Mouse (Mus musculus): ENCODE measurements around the gene Bnipl.

Gene Bnipl

DNA sequence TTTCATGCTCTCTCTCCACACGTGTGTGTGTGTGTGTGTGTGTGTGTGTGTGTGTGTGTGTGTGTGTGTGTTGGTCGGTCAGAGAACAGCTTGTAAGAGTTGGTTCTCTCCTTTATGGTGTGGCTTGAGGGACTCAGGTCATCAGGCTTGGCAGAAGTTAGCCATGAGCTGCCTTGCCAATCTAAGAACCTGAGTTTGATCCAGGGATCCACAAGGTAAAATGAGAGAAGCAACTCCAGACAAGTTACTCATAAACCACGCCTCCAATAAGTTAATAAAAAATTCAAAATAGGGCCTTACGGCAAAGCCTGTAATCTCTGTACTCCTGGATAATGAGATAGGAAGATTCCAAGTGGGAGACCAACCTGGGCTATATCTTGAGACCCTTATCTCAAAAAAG is 42.7 kb downstream of the Bnipl start:
- no peak for DNase-seq

DNA sequence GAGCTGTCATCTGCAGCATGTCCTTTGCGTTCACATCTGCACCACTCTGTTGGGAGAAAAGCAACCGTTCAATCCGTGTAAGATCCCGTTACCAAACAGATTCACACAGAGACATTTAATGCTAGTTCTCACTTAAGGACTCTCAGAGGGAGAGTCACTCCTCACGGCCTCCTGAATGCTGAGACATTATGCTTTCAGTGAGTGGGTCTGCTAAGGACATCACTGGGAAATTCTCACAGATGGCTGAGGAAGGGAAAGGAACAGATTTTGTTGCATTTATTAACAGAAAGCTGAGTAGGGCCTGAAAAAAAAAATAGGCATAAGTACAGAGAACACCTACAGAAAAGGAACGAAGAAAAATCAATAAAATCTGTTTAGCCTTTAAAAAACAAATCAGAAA is 47.1 kb downstream of the Bnipl start:
- no peak for DNase-seq

DNA sequence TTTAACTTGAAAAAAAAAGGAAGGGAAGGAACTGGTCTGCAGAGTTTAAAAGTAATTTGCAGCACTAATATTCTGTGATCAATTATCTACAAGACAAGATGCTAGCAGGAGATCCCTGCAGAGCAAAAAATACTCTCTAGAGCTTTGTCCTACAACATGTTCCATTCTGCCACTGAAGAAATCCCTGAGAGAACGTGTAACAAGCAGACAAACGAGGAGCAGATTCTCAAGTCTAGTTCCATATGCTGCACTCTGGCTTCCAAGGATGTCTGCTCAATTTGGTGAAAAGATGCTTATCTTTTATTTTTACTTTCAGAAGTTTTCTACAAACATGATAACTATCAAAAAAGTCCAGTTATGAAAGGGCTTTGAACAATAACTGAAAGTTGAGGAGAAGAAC is 50.4 kb downstream of the Bnipl start:
- no peak for DNase-seq

DNA sequence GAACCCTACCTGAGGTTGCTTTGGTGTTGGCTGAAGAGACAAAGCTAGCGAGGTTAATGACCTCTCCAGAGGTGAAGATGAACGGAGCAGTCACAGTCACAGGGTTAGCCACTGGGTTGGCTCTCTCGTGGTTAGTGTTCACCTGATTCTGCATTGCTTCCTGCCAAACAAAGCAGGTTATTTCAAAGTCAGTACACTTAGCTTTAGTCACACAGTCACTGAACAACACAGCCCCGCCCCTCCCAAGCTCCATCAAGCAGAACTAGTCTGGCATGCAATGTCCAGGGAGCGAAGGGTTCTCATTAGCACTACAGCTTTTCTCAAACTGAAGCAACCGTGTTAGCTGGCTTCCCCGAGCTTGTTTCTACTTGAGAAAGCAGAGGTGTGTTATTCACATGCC is 50.9 kb downstream of the Bnipl start:
- DNase-seq = no peak

DNA sequence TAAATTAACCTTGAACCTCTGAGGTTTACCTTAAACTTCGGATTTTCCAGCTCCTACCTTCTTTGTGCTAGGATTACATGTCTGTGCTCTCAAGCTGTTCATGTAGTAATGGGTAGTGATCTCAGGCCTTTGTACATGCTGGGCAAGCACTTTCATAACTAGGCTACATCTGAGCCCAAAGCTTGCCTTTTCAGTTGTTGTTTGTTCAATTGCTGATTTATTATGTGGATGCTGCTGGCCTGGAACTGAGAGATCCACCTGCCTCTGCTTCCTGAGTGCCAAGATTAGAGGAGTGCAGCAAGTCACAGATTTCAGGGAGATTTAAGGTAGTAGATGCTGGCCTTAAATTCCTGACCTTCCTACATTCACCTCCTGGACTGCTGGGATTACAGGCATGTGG is 51.9 kb downstream of the Bnipl start:
- DNase-seq = no peak

DNA sequence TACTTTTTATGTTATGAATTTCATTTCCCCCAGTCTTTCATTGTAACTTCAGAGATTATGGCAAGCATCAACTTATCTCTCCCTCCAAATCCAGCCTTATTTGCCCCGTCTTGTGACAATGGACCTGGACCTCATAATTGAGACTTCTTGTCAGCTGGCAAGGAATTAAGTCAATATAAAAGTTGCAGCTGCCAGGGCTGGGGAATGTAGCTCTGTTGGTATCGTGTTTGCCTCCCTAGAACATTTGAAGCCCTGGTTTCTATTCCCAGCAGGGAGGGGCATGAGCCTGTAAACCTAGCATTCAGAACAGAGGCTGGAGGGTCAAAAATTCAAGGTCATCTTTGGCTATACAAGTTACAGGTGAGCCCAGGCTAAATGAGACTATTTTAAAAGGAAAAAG is 55.2 kb downstream of the Bnipl start:
- no peak for DNase-seq

DNA sequence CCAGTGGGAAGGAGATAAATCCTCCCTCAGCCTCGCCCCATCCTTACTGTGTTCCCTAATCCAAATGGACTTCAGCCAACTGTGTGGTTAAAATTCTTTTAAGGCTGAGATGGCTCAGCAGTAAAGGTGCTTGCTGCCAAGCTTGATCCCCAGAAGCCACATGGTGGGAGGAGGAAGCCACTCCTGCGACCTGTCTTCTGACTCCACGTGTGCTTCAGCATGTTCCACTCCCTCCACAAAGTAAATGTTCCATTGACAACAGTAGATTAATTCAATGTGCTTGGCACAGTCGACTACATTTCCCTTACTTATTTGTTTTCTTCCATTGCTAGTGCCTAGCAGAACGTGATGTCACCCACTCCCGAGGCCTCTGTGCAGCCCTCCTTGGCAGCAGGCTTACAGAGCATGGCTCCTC is 56.3 kb downstream of the Bnipl start:
- peak; percentile 24 to 59 for DNase-seq

All from cerebellum, adult 18-20 months (tissue).